Mouse (Mus musculus) right cerebral cortex, adult 18-20 months (tissue): ENCODE measurements around the gene 9130204L05Rik.

Source experiments
- DNase-seq: peaks from one replicate; pipeline ENCODE4 v3.0.0; 2022; ENCODE audit warnings: mixed read lengths

Gene 9130204L05Rik

DNA sequence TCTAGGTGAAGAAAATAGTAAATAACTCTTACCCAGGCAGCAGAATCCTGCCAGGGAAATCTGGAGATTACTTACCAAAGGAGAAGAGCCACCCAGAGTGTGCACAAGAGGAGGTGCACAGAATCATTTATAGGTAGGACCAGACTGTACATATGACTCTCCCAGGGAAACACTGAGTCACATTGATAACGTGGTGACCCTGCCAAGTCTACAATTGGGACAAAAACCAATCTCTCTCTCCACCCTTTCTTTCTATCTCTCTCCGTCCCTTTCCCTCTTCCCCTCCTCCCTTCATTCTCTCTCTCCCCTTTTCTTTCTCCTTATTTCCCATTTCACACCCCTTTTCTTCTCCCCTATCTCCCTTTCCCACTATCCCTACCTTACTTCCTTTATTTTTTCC, at the start of gene 9130204L05Rik:
Gene 9130204L05Rik (minus strand): TSS at position 101 of the 400 bp plus-strand sequence.
- no peak for DNase-seq

DNA sequence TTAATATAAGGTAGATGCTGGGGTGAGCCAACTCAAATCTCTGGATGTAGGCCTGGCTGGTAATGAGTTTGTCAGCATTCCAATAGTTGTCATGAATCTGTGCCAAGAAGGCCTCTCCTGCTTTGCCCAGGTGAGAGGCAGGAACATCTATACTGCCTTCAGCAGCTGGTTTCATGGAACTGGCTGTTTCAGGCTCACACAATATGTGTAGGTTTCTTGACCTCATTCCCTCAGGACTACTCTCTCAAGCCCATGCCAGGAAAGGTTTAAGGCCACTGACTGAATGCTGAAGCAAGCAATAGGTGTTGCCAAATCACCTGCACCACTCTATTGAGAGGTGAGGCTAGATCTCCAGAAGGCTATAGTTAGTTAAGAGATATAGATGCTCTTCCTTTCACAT, 18.1 kb upstream of the 9130204L05Rik start:
- no peak for DNase-seq

DNA sequence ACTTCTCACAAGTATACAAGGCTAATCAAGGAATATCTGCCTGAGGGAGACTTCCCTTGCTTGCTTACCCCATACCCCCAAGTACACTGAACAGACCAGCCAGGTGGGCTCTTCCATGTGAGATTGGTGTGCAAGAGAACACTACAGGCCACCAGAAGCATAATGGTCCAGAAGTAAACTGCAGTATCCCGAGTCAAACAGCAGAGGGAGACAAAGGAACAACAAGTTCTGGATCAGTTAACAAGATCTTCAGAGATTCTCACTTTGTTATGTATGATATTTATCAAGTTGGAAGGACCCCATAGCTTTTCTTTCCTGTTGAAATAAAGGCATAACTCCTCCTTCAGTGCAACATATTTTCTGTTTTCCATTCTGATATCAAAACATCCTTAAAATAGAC, 31.4 kb downstream of the 9130204L05Rik start:
- no peak for DNase-seq

DNA sequence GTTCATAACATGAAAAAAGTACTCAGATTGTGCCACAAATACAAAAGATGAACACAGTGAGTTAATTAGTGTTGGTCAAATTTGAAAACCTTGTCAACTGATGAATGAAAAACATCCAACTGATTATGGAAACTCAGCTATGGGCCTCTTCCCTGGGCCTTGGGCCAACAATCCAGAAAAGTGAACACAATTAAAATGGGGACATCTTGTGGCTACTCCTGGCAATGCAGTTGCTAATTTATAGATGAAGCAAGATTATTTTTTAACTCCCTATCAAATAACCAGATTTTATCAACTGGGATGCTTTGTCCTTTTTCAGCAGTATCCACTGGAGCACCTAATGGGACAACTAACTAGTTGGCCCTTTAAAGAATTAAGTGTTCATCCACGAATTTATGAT, 37.9 kb downstream of the 9130204L05Rik start:
- peak; percentile 0 for DNase-seq
